Mouse (Mus musculus): Measurements from ENCODE around the gene Wdfy3. TPM values are rescaled to one million over a fixed set of nuclear protein-coding genes. Genes with fewer than 3 reads are reported as not detected.

The Wdfy3 gene
- total RNA-seq, 4 experiments from 2014 or later = 26.5 to 32.5 (median 29.4) TPM

DNA sequence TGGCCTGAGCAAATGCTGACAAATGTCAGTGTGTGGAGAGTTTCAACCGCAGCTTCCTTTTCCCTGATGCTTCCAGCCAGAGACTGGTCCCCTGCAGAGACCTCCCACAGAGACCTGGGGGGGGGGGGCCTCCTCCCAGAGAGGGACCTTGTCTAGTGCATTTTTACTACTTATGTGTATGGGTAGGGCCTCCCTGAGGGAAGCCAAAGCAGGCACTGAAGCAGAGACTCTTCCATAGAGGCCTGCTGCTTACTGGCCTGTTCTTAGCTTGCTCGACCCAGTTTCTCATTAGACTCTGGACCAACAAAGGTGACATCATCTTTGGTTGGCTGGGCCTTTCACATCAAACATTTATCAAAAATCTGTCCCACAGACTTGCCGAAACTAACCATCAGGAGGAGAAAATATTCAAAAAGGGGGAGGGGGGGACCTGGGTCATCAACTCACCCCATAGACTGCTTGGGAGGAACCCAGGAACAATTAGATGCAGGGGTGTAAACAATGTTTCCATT, 14.5 kb downstream of the Wdfy3 start:
- no peak for DNase-seq (ENCODE audit: low spot score)

DNA sequence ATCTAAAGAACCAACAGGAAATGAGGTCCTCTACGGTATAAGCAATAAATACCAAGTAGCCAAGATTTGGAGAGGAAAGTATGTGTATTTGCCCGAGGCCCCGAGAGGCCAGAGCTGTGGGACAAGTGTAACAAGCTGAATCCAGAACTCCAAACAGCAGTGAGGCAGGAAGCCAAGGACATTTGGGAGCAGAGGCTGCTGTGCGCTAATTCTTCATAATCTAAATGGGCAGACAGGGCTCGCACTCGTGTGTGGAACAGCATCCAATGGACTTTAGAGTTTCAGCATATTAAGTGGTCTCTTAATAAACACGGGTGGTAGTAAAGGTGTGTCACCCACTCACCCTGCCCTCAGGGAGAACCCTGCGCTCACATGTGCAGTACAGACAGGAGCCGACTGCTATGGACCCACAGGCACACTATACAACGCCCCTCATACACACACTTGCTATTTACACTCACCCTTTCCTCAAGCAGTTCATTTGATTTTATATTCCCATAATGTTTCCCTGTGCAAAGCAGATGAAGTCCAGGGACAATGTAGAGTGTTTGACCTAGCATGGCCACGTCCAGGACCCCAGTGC, 15.1 kb downstream of the Wdfy3 start:
- DNase-seq (ENCODE audit: low spot score) = no peak

DNA sequence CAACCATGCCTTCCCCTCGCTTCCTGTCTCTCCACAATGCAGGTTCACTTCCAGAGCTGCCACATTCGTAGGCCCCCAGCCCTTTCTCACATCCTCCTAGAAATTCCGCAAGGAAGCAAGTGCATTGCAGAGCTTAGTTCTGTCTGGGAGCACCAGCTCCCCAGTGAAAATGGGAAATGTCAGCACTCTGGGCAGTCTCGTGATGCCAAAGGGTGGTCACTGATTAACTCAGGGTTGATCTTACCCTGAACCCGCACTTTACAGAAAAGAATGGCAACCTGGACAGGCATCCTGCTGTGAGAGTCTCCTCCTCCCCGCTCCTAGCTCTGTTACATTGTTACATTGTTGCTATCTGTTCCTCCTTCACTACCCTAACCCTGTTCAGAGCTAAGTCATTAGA, 16.8 kb downstream of the Wdfy3 start:
- no peak for DNase-seq (ENCODE audit: low spot score)

DNA sequence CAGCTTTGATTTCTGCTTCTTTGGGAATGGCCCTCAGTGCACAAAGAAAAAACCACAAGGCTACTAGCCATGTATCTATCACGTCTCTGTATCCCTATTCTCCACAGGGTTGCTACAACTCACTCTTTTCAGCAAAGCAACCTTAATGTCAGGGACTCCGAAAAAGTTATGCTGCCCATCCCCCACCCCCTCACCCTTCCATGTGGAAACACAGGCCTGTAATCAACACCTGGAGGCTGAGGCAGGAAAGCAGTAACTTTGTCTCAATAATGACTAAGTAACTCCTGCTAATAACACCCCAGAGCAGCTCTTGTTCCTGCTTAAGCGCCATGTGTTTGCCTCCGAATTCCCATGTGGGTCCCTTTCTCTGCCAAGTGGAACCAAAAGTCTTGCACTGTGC, 17.3 kb downstream of the Wdfy3 start:
- DNase-seq (ENCODE audit: low spot score) = no peak

DNA sequence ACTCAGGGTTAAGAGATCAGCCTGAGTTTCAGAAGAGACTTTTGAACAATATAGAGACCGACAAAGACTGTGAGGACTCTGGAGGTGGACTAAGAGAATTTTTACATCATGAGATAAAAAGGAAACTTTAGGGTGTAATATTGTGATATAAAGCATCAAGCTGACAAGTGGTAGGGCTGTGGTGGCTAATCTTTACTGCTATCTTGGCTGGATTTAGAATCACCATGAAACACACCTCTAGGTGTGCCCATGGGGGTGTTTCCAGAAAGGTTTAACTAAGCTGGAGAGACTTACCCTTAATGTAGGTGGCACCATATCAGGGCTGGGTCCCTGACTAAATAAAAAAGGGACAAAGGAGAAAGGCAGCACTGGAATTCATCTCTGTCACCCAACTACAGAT, 19.0 kb downstream of the Wdfy3 start:
- DNase-seq (ENCODE audit: low spot score) = no peak

DNA sequence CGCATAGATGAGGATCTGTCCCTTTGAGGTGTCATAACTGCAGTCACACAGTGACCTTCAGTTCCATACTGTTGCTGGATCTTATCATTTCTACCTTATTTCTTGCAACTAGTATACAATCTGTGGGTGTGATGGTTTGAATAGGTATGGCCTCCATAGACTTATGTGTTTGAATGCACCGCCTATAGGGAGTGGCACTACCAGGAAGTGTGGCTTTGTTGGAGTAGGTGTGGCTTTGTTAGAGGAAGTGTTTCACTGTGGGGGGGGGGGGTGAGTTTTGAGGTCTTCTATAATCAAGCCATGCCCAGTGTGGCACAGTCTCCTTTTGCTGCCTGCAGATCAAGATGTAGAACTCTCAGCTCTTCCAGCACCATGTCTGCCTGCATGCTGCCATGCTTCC, 21.3 kb downstream of the Wdfy3 start:
- DNase-seq (ENCODE audit: low spot score) = no peak

DNA sequence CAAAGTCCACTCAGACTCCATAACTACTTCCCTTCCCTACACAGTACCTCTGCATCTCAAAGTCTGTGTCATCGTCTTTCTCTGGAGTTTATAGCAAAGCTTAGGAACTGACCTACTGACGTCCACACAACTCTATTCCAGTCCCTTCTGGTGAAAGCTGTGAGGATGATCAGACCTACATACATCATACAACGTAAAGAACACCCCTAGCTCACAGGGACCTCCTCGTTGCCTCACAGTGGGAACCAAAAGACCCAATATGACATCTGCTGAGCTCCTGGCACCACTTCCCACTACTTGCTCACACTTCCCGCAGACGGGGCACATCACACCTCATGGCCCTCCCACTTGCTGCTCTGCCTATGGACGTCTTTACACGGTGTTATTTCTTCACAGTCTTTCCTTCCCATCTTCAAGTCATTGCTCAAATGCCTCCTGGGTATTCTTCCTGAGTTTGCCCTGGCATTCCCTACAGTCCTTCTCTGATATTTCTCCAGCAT, 23.1 kb downstream of the Wdfy3 start:
- DNase-seq (ENCODE audit: low spot score) = no peak

DNA sequence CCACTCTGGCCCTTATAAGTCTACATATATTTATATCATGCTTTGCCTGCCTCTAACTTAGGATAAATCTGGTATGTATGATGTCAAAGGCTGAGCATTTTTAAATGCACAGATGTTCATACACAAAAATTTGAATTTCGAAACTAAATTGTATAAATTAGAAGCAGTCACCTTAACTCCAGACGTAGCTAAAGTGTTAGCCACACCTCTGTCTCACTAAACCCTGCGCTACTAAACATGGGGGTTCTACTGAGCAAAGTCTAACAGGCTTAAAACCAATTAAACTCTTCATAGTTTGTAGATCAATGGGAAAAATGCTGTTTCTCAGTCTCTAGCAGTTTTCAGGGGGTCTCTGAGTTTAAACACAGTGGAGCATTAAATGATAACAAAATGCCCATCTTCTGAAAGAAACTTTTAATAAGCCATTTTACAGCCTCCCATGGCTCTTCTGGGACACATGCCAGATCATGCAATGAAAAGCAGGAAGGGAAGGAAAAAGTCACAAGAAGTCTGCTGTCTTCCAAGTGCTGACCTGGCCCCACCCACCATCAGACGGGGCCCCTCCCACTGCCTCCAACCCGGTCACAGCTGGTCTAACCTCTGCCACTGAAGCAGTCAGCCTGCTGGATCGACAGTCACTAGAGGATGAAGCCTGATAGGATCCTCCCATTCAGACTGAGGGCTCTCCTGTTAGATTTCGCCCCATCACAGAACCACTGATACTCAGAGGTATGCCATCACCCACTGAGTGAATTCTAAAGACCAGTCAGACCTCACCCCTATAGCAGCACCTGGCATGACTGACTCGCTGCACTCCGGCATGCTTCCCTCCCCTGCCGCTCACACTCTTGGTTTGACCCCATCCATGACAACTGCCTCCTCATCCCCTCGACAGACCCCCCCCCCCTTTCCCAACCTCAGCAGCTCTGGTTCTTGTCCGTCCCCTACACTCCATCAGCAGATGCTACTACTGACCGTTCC, 23.8 kb downstream of the Wdfy3 start:
- no peak for DNase-seq (ENCODE audit: low spot score)

DNA sequence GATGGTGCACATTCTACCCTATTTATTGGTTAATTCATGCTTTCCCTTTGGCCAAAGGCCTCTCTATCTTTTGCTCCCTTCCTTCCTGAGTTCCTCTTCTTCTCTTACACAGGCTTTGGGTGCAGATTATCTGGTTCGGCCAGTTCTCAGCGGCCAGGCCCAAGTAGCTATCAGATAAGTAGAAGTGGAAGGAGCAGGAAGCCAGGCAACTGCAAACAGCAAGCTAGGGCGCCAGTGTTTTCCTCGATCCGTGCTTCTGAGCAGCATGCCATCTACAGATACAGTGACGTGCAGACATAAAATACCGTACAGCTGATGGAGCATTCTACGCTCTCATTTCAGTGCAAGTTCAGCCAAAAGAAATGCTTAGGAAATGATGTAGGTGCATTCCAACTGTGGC, 24.5 kb downstream of the Wdfy3 start:
- DNase-seq (ENCODE audit: low spot score) = no peak

DNA sequence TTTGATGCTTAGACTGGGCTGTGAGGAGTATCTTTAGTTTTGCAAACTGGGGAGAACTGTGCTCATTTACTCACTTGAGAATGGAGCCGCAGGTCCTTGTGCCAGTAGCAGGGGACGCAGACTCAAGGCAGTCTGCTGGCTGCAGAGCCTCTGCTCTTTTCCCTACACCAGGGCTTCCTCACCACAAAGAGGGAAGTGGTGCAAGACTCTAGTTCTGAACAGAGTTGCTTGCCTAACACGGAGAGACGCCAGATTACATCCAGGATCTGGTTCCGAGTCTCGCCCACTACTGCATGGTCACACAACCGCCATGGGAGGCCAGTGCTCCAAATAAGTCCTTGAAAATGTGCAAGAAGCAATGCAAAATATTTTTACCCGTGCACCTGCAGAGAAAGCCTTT, 36.4 kb downstream of the Wdfy3 start:
- DNase-seq (ENCODE audit: low spot score) = no peak

DNA sequence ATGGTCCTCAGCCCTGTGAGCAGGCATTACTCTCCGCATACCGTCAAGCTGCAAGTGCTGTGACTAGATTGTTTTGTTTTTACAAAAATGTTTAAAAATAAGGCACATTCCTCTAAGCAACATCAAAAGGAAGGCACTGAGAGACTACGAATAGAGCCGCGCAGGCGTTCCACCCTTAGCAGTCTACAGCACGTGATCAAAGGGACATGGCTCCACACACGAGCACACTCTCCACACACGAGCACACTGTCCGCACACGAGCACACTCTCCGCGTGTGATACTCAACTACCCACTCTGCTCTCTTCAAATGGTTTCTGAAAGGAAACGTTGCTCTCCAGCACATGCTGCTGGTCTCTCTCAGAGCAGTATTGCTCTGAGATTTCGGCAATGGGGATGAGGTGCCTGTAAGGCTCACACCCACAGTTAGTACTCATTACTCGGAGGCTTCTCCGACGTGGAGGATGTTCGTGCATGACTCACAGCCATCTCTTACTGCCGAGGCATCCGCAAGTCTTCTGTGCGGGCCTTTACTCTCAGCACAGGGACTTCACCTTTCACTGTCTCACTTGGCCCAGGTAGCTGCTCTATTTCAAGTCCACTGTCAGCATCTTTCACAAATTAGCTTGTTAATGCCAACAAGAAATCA, 37.0 kb downstream of the Wdfy3 start:
- DNase-seq (ENCODE audit: low spot score) = no peak

DNA sequence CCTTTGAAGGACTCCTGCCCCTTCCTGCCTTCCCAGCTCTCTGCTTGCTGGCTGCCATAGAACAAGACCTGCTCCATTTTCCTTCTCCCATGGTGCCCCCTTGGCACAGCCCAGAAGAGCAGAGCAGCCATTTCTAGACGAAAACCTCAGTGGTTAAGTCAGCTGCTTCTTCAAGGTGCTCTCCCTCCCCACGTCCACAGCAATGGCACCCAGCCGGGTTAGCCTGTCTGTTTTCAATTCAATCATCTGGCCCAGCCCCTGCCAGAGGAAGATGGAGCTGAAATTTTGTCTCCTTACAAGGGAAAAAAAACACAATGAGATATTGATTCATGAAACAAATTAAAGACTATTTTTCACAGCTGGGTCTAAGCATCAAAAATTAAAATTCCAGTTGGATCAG, 37.5 kb downstream of the Wdfy3 start:
- DNase-seq (ENCODE audit: low spot score) = no peak

DNA sequence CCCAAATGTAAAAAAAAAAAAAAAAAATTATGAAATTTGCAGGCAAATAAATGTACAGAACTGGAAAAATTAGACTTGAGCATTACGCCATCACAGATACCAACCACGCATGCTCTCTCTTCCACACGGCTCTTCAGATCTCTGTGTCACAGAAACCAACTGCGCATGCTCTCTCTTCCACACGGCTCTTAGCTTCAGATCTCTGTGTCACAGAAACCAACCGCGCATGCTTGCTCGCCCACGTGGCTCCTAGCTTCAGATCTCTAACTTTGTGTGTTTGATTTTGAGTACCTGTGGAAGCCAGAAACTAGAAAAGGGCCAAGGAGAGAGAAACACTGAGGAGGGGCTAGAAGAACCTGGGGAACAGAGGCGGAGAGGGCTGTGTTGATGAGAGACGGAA, 46.3 kb downstream of the Wdfy3 start:
- no peak for DNase-seq (ENCODE audit: low spot score)

DNA sequence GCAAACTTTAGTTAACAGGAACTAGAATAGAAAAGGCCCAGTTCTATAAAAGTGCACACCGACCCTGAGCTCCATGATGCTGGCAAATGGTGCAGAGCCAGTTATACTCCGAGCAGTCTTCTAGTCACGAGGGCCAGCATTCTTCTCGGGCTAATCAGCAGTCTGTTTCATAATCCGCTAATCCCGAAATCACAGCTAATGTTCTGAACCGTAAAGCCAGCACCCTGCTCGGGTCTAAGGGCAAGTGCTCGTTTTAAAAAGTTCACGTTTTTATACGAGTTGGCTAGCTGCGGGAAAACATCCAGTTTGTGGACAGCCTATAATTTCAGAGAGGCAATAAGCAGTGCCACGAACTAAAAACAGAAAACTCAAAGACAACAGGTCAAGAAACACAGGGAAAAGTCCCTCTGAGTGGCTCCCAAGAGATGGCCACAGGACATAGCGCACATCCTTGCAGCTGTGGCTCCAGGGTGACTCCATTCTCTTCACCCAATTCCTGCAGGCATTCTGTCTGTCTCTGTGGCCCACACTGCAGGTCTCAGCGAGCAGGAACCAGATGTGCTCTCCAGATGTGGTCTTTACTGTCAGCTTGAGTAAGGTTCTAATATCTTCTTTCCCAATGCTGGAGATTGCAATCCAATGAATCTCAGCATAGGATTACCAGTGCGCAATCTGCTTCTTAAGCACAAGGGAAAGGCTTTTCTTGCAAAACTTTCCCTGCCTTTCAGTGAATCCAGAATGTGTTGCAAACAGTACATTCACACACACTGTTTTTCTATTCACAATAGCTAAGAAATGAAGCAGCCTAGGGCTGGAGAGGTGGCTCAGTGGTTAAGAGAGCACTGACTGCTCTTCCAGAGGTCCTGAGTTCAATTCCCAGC, 47.5 kb downstream of the Wdfy3 start:
- DNase-seq (ENCODE audit: low spot score) = peak; percentile 21

DNA sequence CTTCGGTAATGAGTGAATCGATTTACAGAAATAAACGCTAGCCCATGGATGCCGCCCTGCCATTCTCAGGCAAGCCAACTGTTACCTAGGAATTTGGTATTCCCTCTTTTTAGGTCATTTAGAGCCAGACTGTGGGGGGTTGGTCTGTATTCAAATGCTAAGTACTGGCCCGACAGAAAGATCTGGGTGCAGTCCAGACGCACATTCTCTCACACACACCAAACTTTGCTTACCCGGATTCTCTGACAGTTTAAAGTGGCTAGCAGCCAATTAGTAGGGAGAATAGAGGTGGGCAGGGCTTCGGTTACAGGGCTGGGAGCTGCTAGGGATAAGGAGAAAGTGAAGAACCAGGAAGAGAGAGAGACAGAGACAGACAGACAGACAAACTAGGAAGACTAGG, 55.5 kb downstream of the Wdfy3 start:
- DNase-seq (ENCODE audit: low spot score) = no peak

DNA sequence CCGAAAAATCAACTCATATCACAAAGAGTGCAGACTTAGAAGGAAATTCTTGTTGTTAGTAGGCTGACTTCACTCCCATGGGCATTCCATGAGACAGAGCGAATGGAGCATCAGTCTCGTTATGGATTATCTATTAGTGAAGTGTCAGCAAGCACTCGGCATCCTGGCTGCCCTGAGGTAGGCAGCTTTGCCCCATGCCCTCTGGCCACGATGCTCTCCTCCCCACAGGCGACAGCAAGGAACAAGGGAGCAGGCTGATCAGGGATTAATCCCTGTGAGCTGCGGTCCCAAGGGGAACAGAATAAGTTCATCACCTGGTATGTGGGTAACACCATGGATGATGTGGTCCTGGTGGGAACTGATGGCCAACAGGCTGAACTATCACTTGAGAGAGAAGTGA, 55.9 kb downstream of the Wdfy3 start:
- no peak for DNase-seq (ENCODE audit: low spot score)

DNA sequence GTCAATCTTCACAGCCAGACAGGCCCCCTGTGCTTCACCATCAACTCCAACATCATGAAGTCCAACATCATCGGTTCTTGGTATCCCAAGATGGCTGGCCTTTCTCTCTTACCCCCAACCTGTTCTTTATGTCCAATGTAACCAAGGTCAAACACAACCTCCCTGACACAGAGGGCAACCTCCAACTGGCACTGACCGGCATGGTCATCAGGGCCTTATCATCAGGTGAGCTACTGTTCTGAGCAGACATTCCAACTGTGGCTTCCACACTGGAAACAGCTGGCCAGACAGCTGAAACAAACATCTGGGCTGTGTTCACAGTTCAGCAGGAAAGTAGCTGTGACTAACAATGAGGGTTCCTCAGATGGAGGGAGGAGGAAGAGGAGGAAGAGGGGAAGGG, 58.8 kb downstream of the Wdfy3 start:
- no peak for DNase-seq (ENCODE audit: low spot score)

DNA sequence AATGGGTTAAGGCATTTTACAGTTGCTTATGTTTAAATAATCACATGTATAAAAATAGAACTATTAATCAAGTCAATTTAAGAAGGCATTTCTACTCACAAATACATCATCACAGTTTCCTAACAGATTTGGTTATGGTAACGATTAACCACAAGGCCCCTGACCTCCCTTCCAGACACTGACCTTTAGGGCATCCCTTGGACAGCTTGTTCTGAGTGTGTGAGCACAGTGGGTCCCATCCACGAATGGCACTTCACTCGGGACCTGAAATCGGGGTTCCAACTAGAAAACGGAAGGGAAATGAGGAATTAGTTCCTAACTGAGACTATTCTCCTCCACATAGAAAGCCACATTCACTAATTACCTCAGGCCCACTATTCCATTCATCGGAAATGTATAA, 60.1 kb downstream of the Wdfy3 start:
- DNase-seq (ENCODE audit: low spot score) = no peak

DNA sequence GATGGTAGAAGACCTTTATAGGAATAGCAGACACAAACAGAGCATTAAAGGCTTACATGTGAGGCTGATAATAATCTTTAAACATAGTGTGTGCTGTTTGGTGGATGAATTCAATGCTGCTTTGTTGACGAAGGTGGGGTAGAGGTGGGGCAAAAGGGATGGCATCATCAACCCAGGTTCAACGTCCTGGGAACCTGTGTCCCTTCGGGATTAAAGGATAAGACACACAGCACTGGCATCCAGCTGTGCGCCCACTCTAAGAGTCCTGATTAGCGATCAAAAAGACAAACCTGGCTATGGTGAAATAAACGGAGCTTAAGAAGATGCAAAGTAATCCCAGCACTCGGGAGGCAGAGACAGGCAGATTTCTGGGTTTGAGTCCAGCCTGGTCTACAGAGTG, 61.0 kb downstream of the Wdfy3 start:
- DNase-seq (ENCODE audit: low spot score) = no peak

DNA sequence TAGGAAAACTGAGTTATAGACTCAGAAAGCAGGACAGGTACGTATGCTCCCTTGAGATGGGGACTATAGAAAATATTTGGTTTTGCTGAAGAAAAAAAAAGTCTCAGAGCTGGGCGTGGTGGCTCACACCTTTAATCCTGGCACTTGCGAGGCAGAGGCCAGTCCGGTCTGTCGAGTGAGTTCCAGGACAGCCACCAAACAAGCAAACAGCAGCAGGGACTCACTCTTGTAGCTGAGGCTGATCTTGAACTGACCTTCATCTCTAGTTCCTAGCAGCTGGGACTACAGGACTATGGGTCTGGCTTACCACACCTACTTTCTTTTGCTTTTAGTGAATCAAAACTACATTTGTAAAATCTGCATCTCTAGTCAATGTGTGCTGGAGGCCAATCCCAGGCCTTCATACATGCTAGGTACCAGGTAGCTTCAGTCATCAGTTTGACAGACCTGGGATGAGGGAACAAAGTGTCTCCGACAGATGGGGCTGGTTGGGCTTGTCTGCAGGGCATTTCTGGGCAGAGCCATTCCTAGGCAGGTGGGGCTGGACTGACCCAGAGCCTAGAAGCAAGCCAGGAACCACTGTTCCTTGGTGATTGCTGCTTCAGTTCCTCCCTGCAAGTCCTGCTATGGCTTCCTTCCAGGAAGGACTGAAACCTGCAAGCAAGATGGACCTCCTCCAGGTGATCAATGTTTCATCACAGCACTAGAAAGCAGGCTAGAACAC, 63.3 kb downstream of the Wdfy3 start:
- no peak for DNase-seq (ENCODE audit: low spot score)

DNA sequence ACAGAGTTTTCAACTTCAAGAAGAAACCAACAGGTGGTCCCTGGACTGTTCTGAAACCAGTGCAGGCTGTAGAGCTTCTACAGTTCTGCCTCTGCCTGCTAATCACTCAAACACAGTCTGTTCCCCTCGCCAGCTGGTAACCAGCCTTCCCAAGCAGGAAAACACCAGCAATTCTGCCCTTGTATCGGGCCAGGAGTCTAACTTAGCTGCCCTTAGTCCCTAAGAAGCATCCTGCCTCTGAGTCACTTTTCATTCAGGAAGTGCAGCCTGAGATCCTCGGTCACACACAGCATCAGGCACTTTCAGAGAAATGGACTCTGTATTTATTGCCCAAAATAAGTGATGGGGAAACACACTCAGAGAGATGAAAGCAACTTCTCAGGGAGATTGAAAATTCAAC, 66.3 kb downstream of the Wdfy3 start:
- peak; percentile 45 for DNase-seq (ENCODE audit: low spot score)

Data from heart, adult 8-10 months (tissue).